Mouse (Mus musculus) CD4-positive, CD25-positive, alpha-beta regulatory T cell, adult 2 months (primary cell): ENCODE measurements around the gene Flna.
"Not testable (repeated sequence)": the region's sequence is repeated elsewhere in the genome, so short reads cannot be mapped to it uniquely, and the experiment has no call there.

Source experiments
- DNase-seq: peaks from one replicate; pipeline ENCODE4 v3.0.0-alpha.2; 2012; ENCODE audit warnings: low read depth, low spot score

Flna gene

DNA sequence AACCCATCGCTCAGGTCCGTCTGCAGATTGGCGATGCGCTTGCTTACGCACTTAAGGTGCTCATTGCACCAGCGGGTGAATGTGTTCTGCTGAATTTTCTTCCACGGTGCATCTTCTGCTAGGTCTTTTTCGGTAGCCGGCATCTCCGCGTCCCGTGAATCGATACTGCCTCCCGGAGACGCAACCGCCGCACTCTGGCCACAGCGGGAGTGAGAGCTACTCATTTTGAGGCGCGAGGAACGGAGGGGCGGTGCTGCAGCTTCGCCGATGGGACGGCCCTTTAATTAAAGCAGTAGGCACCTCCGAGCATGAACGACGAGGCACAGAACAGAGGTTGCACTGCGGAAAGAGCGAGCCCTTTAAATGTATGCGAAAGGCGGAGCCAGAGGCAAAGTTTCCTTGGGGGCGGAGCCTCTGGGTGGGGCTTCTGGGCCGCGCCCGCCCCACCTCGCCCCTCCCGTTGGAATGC lies 3.4 kb downstream of the Flna start:
- peak; percentile 90 for DNase-seq

DNA sequence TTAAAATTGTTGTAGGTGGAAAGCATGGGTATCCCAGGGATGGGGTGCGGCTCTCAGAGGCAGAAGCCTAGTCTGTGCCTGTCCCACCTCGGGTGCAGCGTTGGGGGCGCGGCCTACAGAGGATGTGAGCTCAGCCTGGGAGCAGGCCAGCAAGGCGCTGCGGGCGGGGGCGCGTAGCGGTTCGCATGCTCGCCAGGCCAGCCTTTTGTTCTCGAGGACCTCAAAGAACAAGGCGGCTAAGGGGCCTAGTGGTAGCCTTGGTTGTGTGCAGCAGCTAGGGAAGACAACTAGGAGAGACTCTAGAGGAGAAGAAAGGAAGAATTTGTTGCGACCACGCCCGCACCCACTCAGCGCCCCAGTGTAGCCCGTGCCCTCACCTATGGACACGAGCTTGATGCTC lies 3.9 kb downstream of the Flna start:
- DNase-seq, result peak; percentile 77

DNA sequence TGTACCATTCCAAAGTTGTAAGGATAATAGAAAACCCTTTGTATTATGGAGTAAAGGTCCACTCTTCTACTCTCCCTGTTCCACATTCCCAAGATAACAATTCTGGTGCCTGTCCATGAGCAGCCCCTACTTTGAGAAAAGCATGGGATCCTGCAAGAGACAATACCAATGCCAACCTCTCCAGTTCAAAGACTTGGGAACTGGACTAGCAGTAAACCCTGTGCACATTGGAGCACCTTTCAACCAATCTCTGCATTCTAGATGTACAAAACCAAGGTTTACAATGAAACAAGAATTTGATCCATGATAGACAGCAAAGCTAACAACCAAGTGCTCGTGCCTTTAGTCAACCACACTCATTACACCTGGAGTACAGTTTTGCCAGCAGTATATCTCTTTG lies 4.5 kb downstream of the Flna start:
- no peak for DNase-seq

DNA sequence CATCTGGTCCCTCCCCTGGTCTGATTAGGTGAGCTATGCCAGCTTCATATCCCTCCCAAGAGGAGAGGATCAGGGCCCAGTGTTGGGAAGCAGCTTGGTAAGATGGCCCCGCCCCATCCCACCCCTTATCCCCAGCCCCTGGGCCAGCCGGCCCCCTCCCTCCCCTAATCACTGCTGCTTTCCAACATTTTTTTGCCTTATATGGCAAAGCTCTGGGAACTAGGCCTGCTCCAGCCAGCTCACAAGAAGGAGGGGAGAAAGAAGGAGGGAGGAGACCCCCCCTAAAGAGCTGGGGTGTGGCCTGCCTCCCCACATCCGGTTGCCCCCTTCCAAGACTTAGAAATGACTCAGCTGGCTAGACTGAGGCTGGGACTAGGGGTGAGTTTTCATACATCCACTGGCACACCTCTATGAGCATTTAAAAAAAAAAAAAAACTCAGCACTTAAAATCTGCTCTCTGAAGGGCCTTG lies 5.0 kb downstream of the Flna start:
- DNase-seq, result peak; percentile 62

DNA sequence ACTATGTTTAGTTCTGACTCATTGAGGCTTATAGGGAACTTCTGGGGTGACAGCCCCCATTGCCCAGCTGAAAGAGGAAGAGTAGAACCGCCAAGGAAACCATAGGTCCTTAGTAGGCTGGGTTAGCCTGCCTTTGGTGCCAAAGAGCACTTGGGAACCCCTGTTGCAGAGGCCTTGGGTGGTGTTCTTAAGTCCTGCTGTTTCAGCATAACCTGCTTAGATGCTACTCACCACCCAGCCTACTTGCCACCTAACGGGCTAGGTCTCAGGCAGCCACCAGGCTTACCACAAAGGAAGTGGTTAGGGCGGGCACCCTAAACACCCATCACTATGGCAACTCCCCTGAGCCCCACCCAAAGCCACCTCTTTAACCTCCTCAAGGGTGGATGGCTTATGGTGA lies 5.8 kb downstream of the Flna start:
- peak; percentile 90 for DNase-seq

DNA sequence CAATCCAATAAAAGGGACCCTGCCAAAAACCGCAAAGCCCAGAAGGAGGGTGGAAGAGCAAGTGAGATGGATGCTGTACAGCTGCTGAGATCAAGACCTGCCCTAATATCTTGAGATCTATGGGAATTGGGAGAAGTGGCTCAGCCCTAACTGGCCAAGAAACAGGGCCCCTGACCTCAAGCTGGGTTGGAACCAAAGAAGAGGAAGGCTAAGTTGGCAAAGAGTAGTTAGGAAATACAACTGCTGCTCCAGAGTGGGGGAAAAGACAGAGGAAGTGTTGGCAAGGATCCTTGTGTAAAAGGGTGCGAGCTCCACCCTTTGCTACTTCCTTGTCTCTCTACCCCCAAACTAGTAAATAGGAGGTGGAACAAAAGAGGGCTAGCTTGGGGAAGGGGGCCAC lies 6.2 kb downstream of the Flna start:
- no peak for DNase-seq

DNA sequence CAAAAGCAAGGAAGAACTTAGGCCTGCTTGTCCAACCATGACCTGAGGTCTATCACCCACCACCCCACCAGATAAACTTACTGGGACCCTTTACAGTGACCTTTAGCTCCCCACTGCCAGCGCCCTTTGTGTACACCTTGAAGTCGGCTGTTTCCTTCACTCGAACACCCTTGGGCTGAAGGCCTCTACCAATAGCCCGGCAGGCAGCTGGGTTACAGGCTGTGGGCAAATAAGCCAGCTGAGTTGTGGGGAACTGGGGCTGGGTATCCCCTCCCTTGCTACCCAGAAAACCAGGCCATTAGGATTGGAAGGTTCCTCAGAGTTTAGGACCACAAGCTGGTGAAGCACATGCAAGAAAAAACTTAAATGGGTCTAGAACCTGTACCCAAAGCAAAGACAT lies 9.3 kb downstream of the Flna start:
- no peak for DNase-seq

DNA sequence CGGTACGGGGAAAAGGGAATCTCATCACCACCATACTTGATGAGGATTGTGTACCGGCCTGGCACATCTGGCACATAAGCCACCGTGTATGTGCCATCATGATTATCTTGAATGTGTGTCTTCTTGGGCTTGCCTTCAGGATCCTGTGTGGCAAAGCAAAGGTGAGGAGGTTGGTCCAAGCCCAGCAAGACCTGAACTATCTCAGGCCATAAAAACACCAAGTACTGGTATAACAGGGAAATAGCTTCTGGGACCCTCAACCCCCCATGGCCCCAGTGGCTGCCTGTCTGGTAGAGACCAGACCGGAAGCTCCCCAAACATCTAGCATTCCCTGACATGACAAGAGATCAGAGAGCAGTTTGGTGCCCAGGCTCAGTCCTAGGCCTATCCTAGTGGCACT lies 16.4 kb downstream of the Flna start:
- no peak for DNase-seq

DNA sequence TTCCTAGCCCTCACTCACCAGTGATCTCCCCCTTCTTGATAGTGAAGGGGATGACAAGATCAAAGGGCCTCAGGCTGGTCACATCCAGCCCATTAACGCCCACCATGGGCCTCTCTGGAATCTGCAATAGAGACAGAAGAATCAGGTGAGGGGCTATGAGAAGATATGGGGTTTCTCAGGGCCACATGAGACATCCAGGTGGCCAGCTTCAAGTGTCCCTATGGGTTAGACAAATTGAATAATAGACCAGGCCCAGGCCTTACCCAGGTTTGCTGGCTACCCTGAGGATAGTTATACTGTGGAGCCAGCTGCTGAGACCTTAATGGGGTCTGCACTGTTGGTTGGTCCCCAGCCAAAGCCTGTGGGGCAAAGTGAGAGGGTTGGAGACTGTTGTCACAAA lies 19.6 kb downstream of the Flna start:
- DNase-seq, result no peak

DNA sequence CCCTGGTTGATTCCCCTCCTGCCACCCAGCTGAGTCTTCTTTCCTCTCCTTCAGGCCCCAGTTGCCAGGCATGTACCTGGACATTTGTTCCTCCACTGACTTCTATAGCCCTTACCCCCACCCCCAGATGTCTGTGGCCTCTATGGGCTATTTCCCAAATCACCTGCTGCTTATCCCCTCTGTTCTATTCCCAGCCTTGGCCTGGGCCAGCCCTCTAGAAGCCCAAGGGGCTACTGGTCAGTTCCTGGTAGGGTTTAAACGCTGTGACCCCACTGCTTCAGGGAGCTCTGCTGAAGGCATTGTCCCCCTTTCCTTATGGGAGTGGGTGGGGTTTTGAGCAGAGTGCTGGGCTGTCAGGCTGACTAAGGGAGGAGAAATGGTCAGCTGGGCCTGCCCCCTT lies 29.5 kb downstream of the Flna start:
- not testable (repeated sequence) for DNase-seq

DNA sequence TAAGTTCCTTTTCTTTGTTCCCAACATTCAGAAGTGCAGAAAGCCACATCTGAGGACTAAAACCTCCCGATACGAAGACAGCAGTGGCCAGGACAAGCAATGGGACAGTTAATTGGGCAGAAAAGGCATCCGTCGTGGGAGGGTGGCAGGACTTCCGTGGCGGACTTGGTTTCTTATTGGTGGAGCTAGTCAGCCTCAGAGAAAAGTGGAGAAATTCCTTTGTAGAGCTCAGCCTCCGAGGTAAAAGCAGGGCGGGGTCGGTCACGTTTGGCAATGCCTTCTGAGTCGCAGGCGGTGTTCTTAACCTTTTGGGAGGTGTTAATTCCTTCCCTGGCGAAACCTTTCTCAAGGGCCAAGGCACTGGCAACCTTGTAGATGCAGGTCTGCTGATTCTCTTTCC lies 30.2 kb downstream of the Flna start:
- no peak for DNase-seq

DNA sequence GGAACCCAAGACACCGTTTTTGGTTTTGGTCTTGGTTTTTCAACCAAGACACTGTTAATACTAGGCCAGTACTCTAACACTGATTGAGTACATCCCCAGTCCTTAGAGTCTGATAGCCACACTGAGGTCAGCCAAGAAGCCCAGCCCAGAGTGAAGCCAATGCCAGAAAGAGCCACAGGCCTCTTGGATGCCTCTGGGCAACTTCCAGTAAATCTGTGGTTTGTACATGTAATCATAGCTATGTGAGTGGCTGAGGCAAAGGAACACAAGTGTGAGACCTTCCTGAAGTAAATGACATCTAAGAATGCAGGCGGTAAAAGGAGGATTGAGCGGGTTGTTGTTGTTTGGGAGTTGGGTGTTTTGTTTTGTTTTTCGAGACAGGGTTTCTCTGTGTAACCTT lies 31.1 kb downstream of the Flna start:
- DNase-seq, result no peak

DNA sequence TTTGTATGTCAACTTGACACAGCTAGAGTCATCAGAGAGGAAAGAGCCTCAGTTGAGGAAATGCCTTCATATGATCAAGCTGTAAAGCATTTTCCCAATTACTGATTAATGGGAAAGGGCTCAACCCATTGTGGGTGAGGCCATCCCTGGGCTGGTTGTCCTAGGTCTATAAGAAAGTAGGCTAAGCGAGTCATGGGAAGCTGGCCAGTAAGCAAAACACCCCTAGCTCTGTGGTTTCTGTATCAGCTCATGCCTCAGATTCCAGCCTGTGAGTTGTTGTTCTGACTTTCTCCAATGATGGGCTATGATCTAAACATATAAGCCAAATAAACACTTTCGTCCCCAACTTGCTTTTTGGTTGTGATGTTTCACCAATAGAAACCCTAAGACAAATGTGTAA lies 46.1 kb downstream of the Flna start:
- no peak for DNase-seq

DNA sequence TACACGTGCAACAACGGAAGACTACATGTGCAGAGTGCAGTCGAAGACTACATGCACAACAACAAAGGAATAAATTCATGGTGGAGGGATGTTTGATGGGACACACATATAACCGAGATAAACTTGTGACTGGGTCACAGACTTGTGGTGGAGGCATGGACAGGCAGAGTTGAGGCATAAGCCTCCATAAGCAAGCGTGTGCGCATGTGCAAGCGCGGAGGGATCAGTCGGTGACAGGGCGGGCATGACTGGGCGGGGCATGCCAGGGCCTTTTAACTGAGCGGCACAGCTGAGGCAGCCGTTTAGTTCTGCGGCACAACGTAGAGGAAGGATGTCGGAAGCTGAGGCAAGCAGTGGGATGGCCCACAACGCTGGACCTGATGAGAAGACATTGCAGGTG lies 72.7 kb downstream of the Flna start, which contains the start of gene Tktl1:
Tktl1 (plus strand) TSS at position 301 of the 400 bp plus-strand sequence.
- no peak for DNase-seq
